Mouse (Mus musculus) regulatory T cell (primary cell): ENCODE data around the gene Creb3l4.
"Not testable (repeated sequence)": the region's sequence is repeated elsewhere in the genome, so short reads cannot be mapped to it uniquely, and the experiment has no call there.

Source experiments
- in situ Hi-C: fragments of 300-600 bp; cut with MboI, MseI; formaldehyde crosslinking; loops from one replicate; pipeline ENCODE4 v1.15.1; 2025; ENCODE audit warnings: high pct_unique_total_duplicates

The Creb3l4 gene

GRCm38 (mm10) chr3:90242984-90243775 is at the start of gene Creb3l4:
TSS of gene Creb3l4 (minus strand) at chr3:90243512.
- in situ Hi-C loops, result no loop called here

GRCm38 (mm10) chr3:90292345-90293275 is 49.3 kb upstream of the Creb3l4 start, which contains the start of gene Gatad2b:
TSS of gene Gatad2b (plus strand) at chr3:90293178.
- in situ Hi-C loops, result loop anchor here (10.0 kb wide), 1 partner anchor 302 kb away; the partner anchor contains the start of gene S100a2

- in situ Hi-C loops, result loop anchor here (10.0 kb wide), 1 partner anchor 303 kb away; the partner anchor contains the start of gene S100a2
Measured at GRCm38 (mm10) chr3:90291982-90292344, 48.7 kb upstream of the Creb3l4 start.

- in situ Hi-C loops, result loop anchor here (10.0 kb wide), 1 partner anchor 304 kb away; the partner anchor contains the start of gene S100a2
Measured at GRCm38 (mm10) chr3:90290602-90291001, 47.3 kb upstream of the Creb3l4 start.

- in situ Hi-C loops, result not testable (repeated sequence)
Measured at GRCm38 (mm10) chr3:90289403-90289802, 46.1 kb upstream of the Creb3l4 start.

- in situ Hi-C loops, result no loop called here
Measured at GRCm38 (mm10) chr3:90284150-90284549, 40.8 kb upstream of the Creb3l4 start.

- in situ Hi-C loops, result no loop called here
Measured at GRCm38 (mm10) chr3:90280708-90281107, 37.4 kb upstream of the Creb3l4 start.

GRCm38 (mm10) chr3:90279743-90280142 is 36.4 kb upstream of the Creb3l4 start:
- in situ Hi-C loops, result no loop called here

GRCm38 (mm10) chr3:90279216-90279615 is 35.9 kb upstream of the Creb3l4 start:
- in situ Hi-C loops, result no loop called here

GRCm38 (mm10) chr3:90278211-90278610 is 34.9 kb upstream of the Creb3l4 start:
- in situ Hi-C loops, result no loop called here

GRCm38 (mm10) chr3:90277793-90278192 is 34.5 kb upstream of the Creb3l4 start:
- in situ Hi-C loops, result no loop called here

GRCm38 (mm10) chr3:90276858-90277257 is 33.5 kb upstream of the Creb3l4 start:
- in situ Hi-C loops, result no loop called here

GRCm38 (mm10) chr3:90275286-90275685 is 32.0 kb upstream of the Creb3l4 start:
- in situ Hi-C loops, result no loop called here

- in situ Hi-C loops, result no loop called here
Measured at GRCm38 (mm10) chr3:90273855-90274254, 30.5 kb upstream of the Creb3l4 start.

- in situ Hi-C loops, result no loop called here
Measured at GRCm38 (mm10) chr3:90272170-90272569, 28.9 kb upstream of the Creb3l4 start.

GRCm38 (mm10) chr3:90270784-90271183 is 27.5 kb upstream of the Creb3l4 start:
- in situ Hi-C loops, result no loop called here

GRCm38 (mm10) chr3:90268971-90269370 is 25.7 kb upstream of the Creb3l4 start:
- in situ Hi-C loops, result no loop called here

GRCm38 (mm10) chr3:90268190-90268589 is 24.9 kb upstream of the Creb3l4 start:
- in situ Hi-C loops, result no loop called here

- in situ Hi-C loops, result no loop called here
Measured at GRCm38 (mm10) chr3:90266901-90267775, 23.8 kb upstream of the Creb3l4 start.

GRCm38 (mm10) chr3:90265932-90266741 is 22.8 kb upstream of the Creb3l4 start:
- in situ Hi-C loops, result no loop called here
